Mouse (Mus musculus) lung, embryonic 16.5 days (tissue): Measurements from ENCODE around the gene Klhl1. TPM values are rescaled to one million over a fixed set of nuclear protein-coding genes. Genes with fewer than 3 reads are reported as not detected.
"Not testable (repeated sequence)": the region's sequence is repeated elsewhere in the genome, so short reads cannot be mapped to it uniquely, and the experiment has no call there.

Experiments used
- ATAC-seq: fragments of 200-750 bp; cut with Nextera tagmentation; 2 replicates; pipeline ENCODE4 v1.8.0; 2017; ENCODE audit warnings: low read depth, mild to moderate bottlenecking, moderate library complexity
- H3K27ac ChIP-seq: fragments of 300-500 bp; sonication (generic); 2 replicates; pipeline ENCODE4 v1.5.1; 2014; ENCODE audit warnings: mild to moderate bottlenecking, control low read depth, low read length
- H3K27me3 ChIP-seq: fragments of 300-500 bp; sonication (generic); 2 replicates; pipeline ENCODE4 v1.6.1; 2014; ENCODE audit warnings: low read depth, low read length, mixed read lengths; ENCODE audit not compliant: control insufficient read depth, insufficient read depth
- H3K36me3 ChIP-seq: fragments of 300-500 bp; sonication (generic); 2 replicates; pipeline ENCODE4 v1.6.1; 2014; ENCODE audit warnings: low read length; ENCODE audit not compliant: control insufficient read depth, insufficient read depth
- H3K4me1 ChIP-seq: fragments of 300-500 bp; sonication (generic); replicated peaks from 2 replicates; pipeline ENCODE4 v1.6.1; 2014; ENCODE audit warnings: low read length, mixed read lengths; ENCODE audit not compliant: control insufficient read depth, insufficient read depth
- H3K4me2 ChIP-seq: fragments of 300-500 bp; sonication (generic); 2 replicates; pipeline ENCODE4 v1.6.1; 2014; ENCODE audit warnings: low read depth, low read length, control low read depth
- H3K4me3 ChIP-seq: fragments of 300-500 bp; sonication (generic); 2 replicates; pipeline ENCODE4 v1.5.1; 2014; ENCODE audit warnings: mild to moderate bottlenecking, low read length, control low read depth
- H3K9ac ChIP-seq: fragments of 300-500 bp; sonication (generic); 2 replicates; pipeline ENCODE4 v1.6.1; 2014; ENCODE audit warnings: low read length, control low read depth
- H3K9me3 ChIP-seq: fragments of 300-500 bp; sonication (generic); 2 replicates; pipeline ENCODE4 v1.6.1; 2016; ENCODE audit warnings: low read length; ENCODE audit not compliant: control insufficient read depth
- WGBS: fragments of 180-500 bp; shearing (Covaris S2); extraction: QIAGEN DNeasy Blood & Tissue Kit; methylation state at CpG from one replicate; pipeline ENCODE4 v1.1.7; 2014; 5-methylcytosine and 5-hydroxymethylcytosine counted together
- polyA plus RNA-seq: library from polyadenylated mRNA; unstranded; fragments of >200 nt; fragmentation: Nextera tagmentation; extraction: Ambion mirVana; gene quantifications from 2 replicates; pipeline ENCODE4 v1.2.1, GENCODE M21; 2015

Gene Klhl1
- polyA plus RNA-seq, 1 experiment from 2014 or later = not detected

DNA sequence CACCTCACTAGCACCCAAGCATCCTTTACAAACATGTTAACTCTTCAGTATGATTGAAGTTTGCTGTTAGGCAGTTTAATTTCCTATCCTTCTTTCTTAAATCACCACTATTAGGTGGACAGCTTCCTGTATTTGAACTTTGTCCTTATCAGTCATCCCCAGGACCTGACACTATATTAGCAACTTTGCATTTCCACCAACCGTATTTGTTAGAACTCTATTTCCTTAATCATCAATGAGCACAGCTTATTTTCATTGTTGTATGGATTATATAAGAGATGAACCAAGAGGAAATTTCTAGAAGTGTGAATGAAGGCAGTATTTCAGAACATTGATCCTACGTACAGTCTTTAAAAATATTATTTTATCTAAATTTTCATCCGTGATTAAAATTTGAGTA, 156.2 kb downstream of the Klhl1 start:
- Histone ChIP-seq H3K4me2 (no peak overlapping the region), H3K4me3 (no peak overlapping the region), H3K36me3 (no peaks in the 10 kb centered on the region), H3K27me3 (no peaks in the 10 kb centered on the region), H3K9me3 (no peaks in the 10 kb centered on the region), H3K4me1 (no peaks in the 10 kb centered on the region), H3K9ac (no peak overlapping the region), H3K27ac (no peak overlapping the region)
- no peak for ATAC-seq
- WGBS = 75% methylated on average over 3 of the region's 3 CpGs

DNA sequence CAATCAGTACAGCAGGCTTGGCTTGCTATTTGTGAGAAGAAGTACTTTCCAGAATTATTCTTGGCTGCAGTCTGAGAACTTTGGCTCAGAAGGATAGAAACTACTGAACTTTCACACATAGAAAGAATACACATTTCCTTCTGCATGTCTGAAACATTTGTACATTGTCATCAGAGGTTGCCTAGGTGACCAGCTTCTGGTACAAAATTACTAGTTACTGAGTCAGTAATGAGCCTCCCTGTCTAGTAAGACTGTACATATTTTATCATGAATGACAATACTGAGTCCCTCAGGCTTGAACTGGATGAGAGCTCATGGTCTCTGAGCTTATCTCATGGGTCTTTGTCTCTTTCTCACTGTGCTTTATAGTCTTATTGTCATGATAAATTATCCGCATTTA, 170.7 kb downstream of the Klhl1 start:
- Histone ChIP-seq H3K36me3 (no peaks in the 10 kb centered on the region), H3K4me1 (no peaks in the 10 kb centered on the region), H3K9me3 (no peaks in the 10 kb centered on the region), H3K9ac (no peak overlapping the region), H3K27me3 (no peaks in the 10 kb centered on the region), H3K4me2 (no peak overlapping the region), H3K27ac (no peak overlapping the region), H3K4me3 (no peak overlapping the region)
- no peak for ATAC-seq
- WGBS = 87% methylated on average over 1 of the region's 1 CpGs

DNA sequence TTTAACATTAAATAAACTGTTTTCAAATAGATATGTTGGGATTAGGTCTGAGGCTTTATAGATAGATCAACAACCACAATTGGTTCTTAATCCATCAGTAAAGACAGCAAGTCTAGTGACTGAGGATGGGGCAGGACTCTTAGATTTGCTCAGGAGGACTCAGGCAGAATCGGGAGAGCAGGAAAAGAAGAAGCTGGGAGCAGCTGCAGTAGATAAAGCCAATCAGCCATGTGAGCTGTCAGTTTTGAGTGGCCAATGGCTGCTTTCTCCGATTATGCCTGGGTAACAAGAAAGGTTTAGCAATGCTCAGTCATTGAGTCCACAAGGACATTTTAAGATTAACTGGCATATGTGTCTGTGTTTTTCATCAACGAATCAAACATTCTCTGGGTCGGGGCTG, 187.8 kb downstream of the Klhl1 start:
- H3K4me2 ChIP-seq = no peak overlapping the region
- no peak overlapping the region for H3K9ac ChIP-seq
- no peak for ATAC-seq
- H3K27me3 ChIP-seq = no peaks in the 10 kb centered on the region
- no peak overlapping the region for H3K4me3 ChIP-seq
- H3K36me3 ChIP-seq = no peaks in the 10 kb centered on the region
- H3K4me1 ChIP-seq = no peaks in the 10 kb centered on the region
- no peak overlapping the region for H3K27ac ChIP-seq
- 60% methylated on average over 4 of the region's 4 CpGs for WGBS
- H3K9me3 ChIP-seq = no peaks in the 10 kb centered on the region

GRCm38 (mm10) chr14:96217805-96218441, 301.0 kb downstream of the Klhl1 start:
- WGBS = 60% methylated on average over 6 of the region's 6 CpGs
- Histone ChIP-seq H3K4me2 (no peak overlapping the region), H3K4me3 (no peak overlapping the region), H3K27ac (no peak overlapping the region), H3K4me1 (no peaks in the 10 kb centered on the region), H3K27me3 (no peaks in the 10 kb centered on the region), H3K9ac (no peak overlapping the region), H3K9me3 (no peaks in the 10 kb centered on the region), H3K36me3 (no peaks in the 10 kb centered on the region)
- no peak for ATAC-seq

DNA sequence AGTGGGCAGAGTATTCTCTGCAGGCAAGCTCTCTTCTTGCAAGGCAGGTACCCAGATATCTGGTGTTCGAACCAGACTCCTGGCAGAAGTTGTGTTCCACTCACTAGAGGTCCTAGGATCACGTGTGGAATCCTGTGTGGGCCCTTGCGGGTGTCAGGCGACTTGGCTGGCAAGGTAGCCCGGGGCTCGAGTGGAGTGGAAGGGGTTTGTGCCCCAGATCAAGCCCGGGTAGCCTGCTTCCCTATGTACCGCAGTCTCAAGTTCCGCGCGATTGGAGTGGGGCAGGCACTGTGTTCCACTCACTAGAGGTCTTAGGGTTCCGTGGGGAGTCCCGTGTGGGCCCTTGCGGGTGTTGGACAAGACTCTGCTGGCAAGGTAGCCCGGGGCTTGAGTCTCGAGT, 324.1 kb downstream of the Klhl1 start:
- not testable (repeated sequence) for H3K27ac ChIP-seq, H3K9ac ChIP-seq, H3K9me3 ChIP-seq, H3K4me3 ChIP-seq, H3K4me2 ChIP-seq, H3K4me1 ChIP-seq, H3K36me3 ChIP-seq, ATAC-seq, H3K27me3 ChIP-seq
- 89% methylated on average over 14 of the region's 16 CpGs for WGBS

- Histone ChIP-seq H3K27me3 (no peaks in the 10 kb centered on the region), H3K36me3 (no peaks in the 10 kb centered on the region), H3K4me3 (no peak overlapping the region), H3K4me1 (no peaks in the 10 kb centered on the region), H3K4me2 (no peak overlapping the region), H3K27ac (no peak overlapping the region), H3K9me3 (no peaks in the 10 kb centered on the region), H3K9ac (no peak overlapping the region)
- ATAC-seq = no peak
- WGBS = 78% methylated on average over 2 of the region's 2 CpGs
Observed at GRCm38 (mm10) chr14:96174546-96174945, 344.4 kb downstream of the Klhl1 start.

- no peak overlapping the region for H3K4me3 ChIP-seq
- no peak overlapping the region for H3K4me2 ChIP-seq
- no peak overlapping the region for H3K9ac ChIP-seq
- no peak overlapping the region for H3K27ac ChIP-seq
- H3K36me3 ChIP-seq = no peaks in the 10 kb centered on the region
- H3K9me3 ChIP-seq = no peaks in the 10 kb centered on the region
- H3K27me3 ChIP-seq = no peaks in the 10 kb centered on the region
- no peaks in the 10 kb centered on the region for H3K4me1 ChIP-seq
- 68% methylated on average over 9 of the region's 9 CpGs for WGBS
- no peak for ATAC-seq
Observed at GRCm38 (mm10) chr14:96143137-96143536, 375.8 kb downstream of the Klhl1 start.

DNA sequence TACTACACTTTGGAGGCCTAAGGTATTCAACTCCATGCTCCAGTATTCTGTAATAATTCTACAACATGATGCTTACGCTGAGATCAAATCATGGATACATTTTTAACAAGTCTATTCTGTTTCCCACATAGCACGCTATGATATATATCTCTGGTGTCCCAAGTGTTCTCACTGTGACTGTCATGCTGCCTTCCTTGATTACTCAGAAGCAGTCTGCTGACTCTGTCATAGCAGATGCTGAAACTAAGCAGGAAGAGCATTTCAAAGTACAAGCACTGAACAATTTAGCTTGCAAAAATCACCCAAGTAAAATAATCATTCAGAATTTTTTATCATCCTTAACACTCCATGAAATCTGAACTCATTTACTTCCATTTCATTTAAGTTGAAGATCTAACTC, 378.7 kb downstream of the Klhl1 start:
- Histone ChIP-seq H3K9me3 (no peaks in the 10 kb centered on the region), H3K9ac (no peak overlapping the region), H3K4me3 (no peak overlapping the region), H3K36me3 (no peaks in the 10 kb centered on the region), H3K27ac (no peak overlapping the region), H3K4me2 (no peak overlapping the region), H3K27me3 (no peaks in the 10 kb centered on the region), H3K4me1 (no peaks in the 10 kb centered on the region)
- whole genome bisulfite sequencing = 78% methylated on average over 2 of the region's 2 CpGs
- ATAC-seq = no peak

GRCm38 (mm10) chr14:96107396-96107795, 411.5 kb downstream of the Klhl1 start:
- no peaks in the 10 kb centered on the region for H3K9me3 ChIP-seq
- no peak overlapping the region for H3K9ac ChIP-seq
- 73% methylated on average over 7 of the region's 7 CpGs for WGBS
- ATAC-seq = no peak
- H3K27ac ChIP-seq = no peak overlapping the region
- H3K4me1 ChIP-seq = no peaks in the 10 kb centered on the region
- no peak overlapping the region for H3K4me2 ChIP-seq
- H3K36me3 ChIP-seq = no peaks in the 10 kb centered on the region
- no peak overlapping the region for H3K4me3 ChIP-seq
- H3K27me3 ChIP-seq = no peaks in the 10 kb centered on the region

DNA sequence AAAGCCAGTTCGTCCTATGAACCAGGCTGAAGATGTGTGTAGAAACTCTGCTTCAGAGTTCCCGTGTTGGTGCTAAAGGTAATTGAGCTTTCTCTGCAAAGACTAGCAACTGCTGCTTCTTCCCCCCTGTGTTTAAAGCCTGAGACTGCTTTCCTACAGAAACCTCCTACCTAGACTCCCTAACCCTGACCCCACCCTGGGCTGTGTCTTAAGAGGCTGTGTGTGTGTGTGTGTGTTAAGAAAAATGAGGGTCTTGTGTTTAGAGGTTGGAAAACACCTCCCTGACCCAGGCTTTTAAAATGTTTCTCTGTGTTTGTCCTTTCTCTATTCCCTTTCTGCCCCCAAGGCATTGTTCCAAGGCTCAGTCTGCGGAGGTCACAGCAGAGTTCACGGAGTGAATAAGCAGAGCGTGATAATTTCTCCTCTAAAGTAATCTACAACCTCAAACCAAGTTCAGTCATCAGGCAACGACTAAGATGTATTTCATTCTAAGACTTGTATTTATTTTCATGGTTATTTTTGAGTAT, 437.2 kb downstream of the Klhl1 start:
- Histone ChIP-seq H3K4me1 (no peaks in the 10 kb centered on the region), H3K4me2 (no peak overlapping the region), H3K27me3 (no peaks in the 10 kb centered on the region), H3K9ac (no peak overlapping the region), H3K36me3 (no peaks in the 10 kb centered on the region), H3K27ac (no peak overlapping the region), H3K9me3 (no peaks in the 10 kb centered on the region), H3K4me3 (no peak overlapping the region)
- 20% methylated on average over 6 of the region's 6 CpGs for WGBS
- ATAC-seq = no peak
